Mouse (Mus musculus): ENCODE results near the gene Kansl1. TPM values are rescaled to one million over a fixed set of nuclear protein-coding genes. Genes with fewer than 3 reads are reported as not detected.

Kansl1 gene
- total RNA-seq (2014; fragmentation: Nextera tagmentation) (95.3 and 100 TPM in 2 replicates), total RNA-seq (2017) (31.0 and 31.7 TPM in 2 replicates), polyA plus RNA-seq (2012) (143 and 170 TPM in 2 replicates)

DNA sequence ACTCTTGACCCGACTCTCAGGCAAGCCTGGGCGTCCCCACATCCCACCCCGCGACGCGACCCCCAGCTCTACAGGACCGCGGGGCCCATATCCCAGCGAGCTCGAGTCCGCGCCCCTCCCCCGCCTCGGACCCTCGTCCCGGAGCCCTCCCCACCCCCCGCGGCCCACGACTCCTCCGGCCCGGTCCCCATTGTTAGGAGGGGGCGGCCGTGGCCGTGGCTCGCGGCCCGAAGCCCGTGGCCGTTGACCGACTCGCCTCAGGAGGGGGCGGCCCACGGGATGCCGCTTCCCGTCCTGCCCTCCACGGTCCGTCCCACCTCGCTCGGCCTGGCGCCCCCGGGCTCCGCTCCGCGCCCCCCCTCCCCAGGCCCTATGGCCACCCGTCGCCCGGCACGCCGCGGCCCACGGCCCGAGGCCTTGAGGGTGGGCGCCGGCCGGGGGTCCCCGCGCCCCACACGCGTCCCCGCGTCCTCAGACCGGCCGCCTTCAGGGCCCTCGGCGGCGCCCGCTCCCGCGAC is at the start of gene Kansl1:
TSS of gene Kansl1 (minus strand) at position 111 of the 518 bp plus-strand sequence.
- Histone ChIP-seq H3K4me3 (ENCODE audit: low read depth, low read length) (peak within 1 kb of the TSS; percentile 89), H3K9me3 (replicated peaks) (no peaks in the 10 kb centered on the region), H3K36me3 (replicated peaks) (peaks cover 18% of the 10 kb centered on the region), H3K27me3 (ENCODE audit: insufficient read depth, low read length) (no peaks in the 10 kb centered on the region), H3K4me1 (ENCODE audit: insufficient read depth, low read depth, low read length) (peaks cover 21% of the 10 kb centered on the region)
- no peak for TF ChIP-seq POLR2AphosphoS5 (IDR thresholded peaks at IDR 0.05; ENCODE audit: insufficient replicate concordance, low read depth, low read length)
- no peak for TF ChIP-seq GATA1 (IDR thresholded peaks at IDR 0.05; ENCODE audit: borderline replicate concordance, low read length)
- TF ChIP-seq TAL1 (conservative IDR thresholded peaks at IDR 0.05; ENCODE audit: low read depth, low read length): no peak
- no peak for TF ChIP-seq GATA2 (IDR thresholded peaks at IDR 0.05; ENCODE audit: borderline replicate concordance, low read depth, low read length)
- no peak for TF ChIP-seq CTCF (IDR thresholded peaks at IDR 0.05; ENCODE audit: low read depth, low read length)
- peak; percentile 34 for DNase-seq (ENCODE audit: low spot score)
- ATAC-seq (ENCODE audit: extremely low read depth, insufficient number of reproducible peaks, low FRiP score, poor library complexity, severe bottlenecking): no peak

- no peak for TF ChIP-seq POLR2AphosphoS5 (IDR thresholded peaks at IDR 0.05; ENCODE audit: insufficient replicate concordance, low read depth, low read length)
- TF ChIP-seq GATA1 (IDR thresholded peaks at IDR 0.05; ENCODE audit: borderline replicate concordance, low read length): no peak
- no peak for TF ChIP-seq CTCF (IDR thresholded peaks at IDR 0.05; ENCODE audit: low read depth, low read length)
- no peak for TF ChIP-seq GATA2 (IDR thresholded peaks at IDR 0.05; ENCODE audit: borderline replicate concordance, low read depth, low read length)
- TF ChIP-seq TAL1 (conservative IDR thresholded peaks at IDR 0.05; ENCODE audit: low read depth, low read length): no peak
- Histone ChIP-seq H3K36me3 (replicated peaks) (peaks cover 91% of the 10 kb centered on the region), H3K4me1 (ENCODE audit: insufficient read depth, low read depth, low read length) (no peaks in the 10 kb centered on the region)
Observed at GRCm38 (mm10) chr11:104512436-104512835, 43.8 kb upstream of the Kansl1 start.

GRCm38 (mm10) chr11:104510606-104511005 is 41.9 kb upstream of the Kansl1 start:
- H3K27me3 ChIP-seq (ENCODE audit: insufficient read depth, low read length): no peaks in the 10 kb centered on the region
- H3K9me3 ChIP-seq (replicated peaks): no peaks in the 10 kb centered on the region
- no peak for TF ChIP-seq POLR2AphosphoS5 (IDR thresholded peaks at IDR 0.05; ENCODE audit: insufficient replicate concordance, low read depth, low read length)
- no peak for TF ChIP-seq GATA2 (IDR thresholded peaks at IDR 0.05; ENCODE audit: borderline replicate concordance, low read depth, low read length)
- TF ChIP-seq GATA1 (IDR thresholded peaks at IDR 0.05; ENCODE audit: borderline replicate concordance, low read length): no peak
- TF ChIP-seq TAL1 (conservative IDR thresholded peaks at IDR 0.05; ENCODE audit: low read depth, low read length): no peak
- TF ChIP-seq CTCF (IDR thresholded peaks at IDR 0.05; ENCODE audit: low read depth, low read length): no peak
- no peak overlapping the region for H3K4me3 ChIP-seq (ENCODE audit: low read depth, low read length)
- no peaks in the 10 kb centered on the region for H3K4me1 ChIP-seq (ENCODE audit: insufficient read depth, low read depth, low read length)
- DNase-seq (ENCODE audit: low spot score) (no peak), ATAC-seq (ENCODE audit: extremely low read depth, insufficient number of reproducible peaks, low FRiP score, poor library complexity, severe bottlenecking) (no peak)
- H3K36me3 ChIP-seq (replicated peaks): peaks cover 90% of the 10 kb centered on the region

More at GRCm38 (mm10) chr11:104512436-104512835, 43.8 kb upstream of the Kansl1 start:
- H3K27me3 ChIP-seq (ENCODE audit: insufficient read depth, low read length): no peaks in the 10 kb centered on the region
- ATAC-seq (ENCODE audit: extremely low read depth, insufficient number of reproducible peaks, low FRiP score, poor library complexity, severe bottlenecking) (no peak), DNase-seq (ENCODE audit: low spot score) (no peak)
- H3K9me3 ChIP-seq (replicated peaks): no peaks in the 10 kb centered on the region
- H3K4me3 ChIP-seq (ENCODE audit: low read depth, low read length): no peak overlapping the region

DNA sequence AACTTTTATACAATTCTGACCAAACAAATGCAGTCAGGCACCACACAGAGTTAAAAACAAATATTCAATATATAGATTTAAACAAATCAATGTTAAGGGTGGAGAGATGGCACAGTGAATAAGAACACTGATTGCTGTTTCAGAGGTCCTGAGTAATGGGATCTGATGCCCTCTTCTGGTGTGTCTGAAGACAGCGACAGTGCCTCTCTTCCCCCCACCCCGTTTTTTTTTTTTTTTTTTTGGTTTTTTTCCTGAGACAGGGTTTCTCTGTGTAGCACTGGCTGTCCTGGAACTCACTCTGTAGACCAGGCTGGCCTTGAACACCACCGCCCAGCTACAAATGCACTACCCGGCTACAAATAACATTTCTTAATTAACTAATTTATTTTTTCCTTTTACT is 39.8 kb upstream of the Kansl1 start:
- H3K36me3 ChIP-seq (replicated peaks): peaks cover 86% of the 10 kb centered on the region
- no peak for TF ChIP-seq CTCF (IDR thresholded peaks at IDR 0.05; ENCODE audit: low read depth, low read length)
- no peak for TF ChIP-seq POLR2AphosphoS5 (IDR thresholded peaks at IDR 0.05; ENCODE audit: insufficient replicate concordance, low read depth, low read length)
- no peak for TF ChIP-seq GATA1 (IDR thresholded peaks at IDR 0.05; ENCODE audit: borderline replicate concordance, low read length)
- TF ChIP-seq GATA2 (IDR thresholded peaks at IDR 0.05; ENCODE audit: borderline replicate concordance, low read depth, low read length): no peak
- no peak for TF ChIP-seq TAL1 (conservative IDR thresholded peaks at IDR 0.05; ENCODE audit: low read depth, low read length)
- no peak for DNase-seq (ENCODE audit: low spot score)

DNA sequence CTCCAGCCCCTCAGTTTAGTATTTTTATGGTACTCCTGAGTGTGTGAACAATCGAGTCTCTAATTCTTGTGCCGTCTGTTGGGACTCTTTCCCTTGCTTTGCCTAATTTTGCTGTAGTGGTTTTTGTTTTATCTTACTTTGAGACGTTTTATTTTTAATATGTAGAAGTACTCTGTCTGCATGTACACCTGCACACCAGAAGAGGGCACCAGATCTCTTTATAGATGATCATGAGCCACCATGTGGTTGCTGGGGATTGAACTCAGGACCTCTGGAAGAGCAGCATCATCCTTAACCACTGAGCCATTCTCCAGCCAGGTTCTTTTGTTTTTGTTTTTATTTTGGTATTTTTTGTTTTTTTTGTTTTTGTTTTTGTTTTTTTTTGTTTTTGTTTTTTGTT is 19.6 kb upstream of the Kansl1 start:
- peaks cover 10% of the 10 kb centered on the region for H3K9me3 ChIP-seq (replicated peaks)
- H3K4me3 ChIP-seq (ENCODE audit: low read depth, low read length): no peak overlapping the region
- peaks cover 8% of the 10 kb centered on the region for H3K27me3 ChIP-seq (ENCODE audit: insufficient read depth, low read length)
- no peak for DNase-seq (ENCODE audit: low spot score)
- H3K4me1 ChIP-seq (ENCODE audit: insufficient read depth, low read depth, low read length): no peaks in the 10 kb centered on the region; the same call in 1 of the 2 replicates
- no peak for TF ChIP-seq GATA1 (IDR thresholded peaks at IDR 0.05; ENCODE audit: borderline replicate concordance, low read length)
- TF ChIP-seq POLR2AphosphoS5 (IDR thresholded peaks at IDR 0.05; ENCODE audit: insufficient replicate concordance, low read depth, low read length): no peak
- no peak for TF ChIP-seq TAL1 (conservative IDR thresholded peaks at IDR 0.05; ENCODE audit: low read depth, low read length)
- TF ChIP-seq CTCF (IDR thresholded peaks at IDR 0.05; ENCODE audit: low read depth, low read length): no peak
- no peak for TF ChIP-seq GATA2 (IDR thresholded peaks at IDR 0.05; ENCODE audit: borderline replicate concordance, low read depth, low read length)
- no peaks in the 10 kb centered on the region for H3K36me3 ChIP-seq (replicated peaks)
- ATAC-seq (ENCODE audit: extremely low read depth, insufficient number of reproducible peaks, low FRiP score, poor library complexity, severe bottlenecking): no peak

More for the DNA sequence above, 39.8 kb upstream of the Kansl1 start:
- Histone ChIP-seq H3K4me1 (ENCODE audit: insufficient read depth, low read depth, low read length) (no peaks in the 10 kb centered on the region), H3K9me3 (replicated peaks) (no peaks in the 10 kb centered on the region), H3K4me3 (ENCODE audit: low read depth, low read length) (no peak overlapping the region), H3K27me3 (ENCODE audit: insufficient read depth, low read length) (no peaks in the 10 kb centered on the region)
- no peak for ATAC-seq (ENCODE audit: extremely low read depth, insufficient number of reproducible peaks, low FRiP score, poor library complexity, severe bottlenecking)

DNA sequence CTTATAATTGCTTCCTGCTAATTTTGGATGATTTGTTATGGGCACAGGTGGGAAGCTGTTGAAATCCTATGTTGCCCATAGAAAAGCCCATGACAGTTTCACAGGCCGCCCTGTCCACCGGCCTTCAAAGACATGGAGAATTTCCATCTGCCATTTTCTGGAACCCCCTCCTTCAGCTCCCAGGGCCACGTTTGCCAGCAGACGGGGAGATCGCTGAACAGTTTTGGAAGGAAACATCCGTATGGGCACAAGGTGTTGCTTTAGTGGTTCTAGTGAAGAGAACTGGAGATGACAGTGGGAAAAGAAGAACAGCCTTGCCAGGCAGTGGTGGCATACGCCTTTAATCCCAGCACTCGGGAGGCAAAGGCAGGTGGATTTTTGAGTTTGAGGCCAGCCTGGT is 13.3 kb upstream of the Kansl1 start:
- Histone ChIP-seq H3K36me3 (replicated peaks) (no peaks in the 10 kb centered on the region), H3K4me1 (ENCODE audit: insufficient read depth, low read depth, low read length) (no peaks in the 10 kb centered on the region), H3K9me3 (replicated peaks) (peaks cover 10% of the 10 kb centered on the region), H3K27me3 (ENCODE audit: insufficient read depth, low read length) (peaks cover 14% of the 10 kb centered on the region), H3K4me3 (ENCODE audit: low read depth, low read length) (no peak overlapping the region)
- DNase-seq (ENCODE audit: low spot score): no peak
- no peak for ATAC-seq (ENCODE audit: extremely low read depth, insufficient number of reproducible peaks, low FRiP score, poor library complexity, severe bottlenecking)
- no peak for TF ChIP-seq POLR2AphosphoS5 (IDR thresholded peaks at IDR 0.05; ENCODE audit: insufficient replicate concordance, low read depth, low read length)
- no peak for TF ChIP-seq GATA2 (IDR thresholded peaks at IDR 0.05; ENCODE audit: borderline replicate concordance, low read depth, low read length)
- no peak for TF ChIP-seq GATA1 (IDR thresholded peaks at IDR 0.05; ENCODE audit: borderline replicate concordance, low read length)
- TF ChIP-seq TAL1 (conservative IDR thresholded peaks at IDR 0.05; ENCODE audit: low read depth, low read length): no peak
- TF ChIP-seq CTCF (IDR thresholded peaks at IDR 0.05; ENCODE audit: low read depth, low read length): no peak
